Mouse (Mus musculus) MEL (cell line): ENCODE data around the gene Gm20388.

Source experiments
- GABPA ChIP-seq: IDR thresholded peaks from 2 replicates; pipeline ENCODE4 v1.6.1; 2012; ENCODE audit warnings: low read depth, mild to moderate bottlenecking, inconsistent platforms, low read length, improper control_type of control experiment, moderate library complexity
- RAD21 ChIP-seq: IDR thresholded peaks from 2 replicates; pipeline ENCODE4 v1.6.1; 2011; ENCODE audit warnings: mild to moderate bottlenecking, low read depth, low read length, improper control_type of control experiment
- TBP ChIP-seq: IDR thresholded peaks from 2 replicates; pipeline ENCODE4 v1.8.0; 2011; ENCODE audit warnings: low read depth, low read length, improper control_type of control experiment

- TF ChIP-seq RAD21 (no peak), GABPA (no peak), TBP (no peak)
These were observed 346.3 kb downstream of the Gm20388 start for GRCm38 (mm10) chr8:120256958-120257357.
